Mouse (Mus musculus) CH12.LX (cell line): Measurements from ENCODE around the gene Pcp4l1. TPM values are rescaled to one million over a fixed set of nuclear protein-coding genes. Genes with fewer than 3 reads are reported as not detected.

ENCODE experiments used
- DNase-seq: peaks from one replicate; pipeline ENCODE4 v3.0.0-alpha.2; 2013; ENCODE audit errors: extremely low read depth
- H3K27ac ChIP-seq: 2 replicates; pipeline ENCODE4 v1.5.1; 2012; ENCODE audit warnings: low read depth, mild to moderate bottlenecking, control low read depth, moderate library complexity; ENCODE audit not compliant: insufficient read depth
- H3K27me3 ChIP-seq: replicated peaks from 2 replicates; pipeline ENCODE3; 2012; ENCODE audit warnings: inconsistent platforms
- H3K36me3 ChIP-seq, 2 experiments: replicated peaks in 1 of 2; 2 replicates each; pipeline versions ENCODE3 to v1.6.1; 2012; ENCODE audit warnings: inconsistent platforms in 1 of 2, low read length in 1 of 2, mild to moderate bottlenecking in 1 of 2, mixed read lengths in 1 of 2, moderate library complexity in 1 of 2; ENCODE audit not compliant: control insufficient read depth in 1 of 2, insufficient read depth in 1 of 2
- H3K4me1 ChIP-seq, 2 experiments: 2 replicates each; pipeline ENCODE4 v1.6.1; 2012; ENCODE audit warnings: inconsistent platforms in 1 of 2, moderate library complexity in 1 of 2; ENCODE audit not compliant: insufficient read depth in 2 of 2, control insufficient read depth in 1 of 2
- H3K4me2 ChIP-seq: 2 replicates; pipeline ENCODE4 v1.6.1; 2012; ENCODE audit warnings: low read depth, mild to moderate bottlenecking, control low read depth; ENCODE audit not compliant: poor library complexity, insufficient read depth, severe bottlenecking
- H3K4me3 ChIP-seq, 3 experiments: fragments of 150-350 bp in 1 of 3; sonication (generic) in 1 of 3; replicated peaks in 1 of 3; 2 replicates each; pipeline versions ENCODE3 to v1.5.1; 2011 to 2012; ENCODE audit warnings: low read depth in 2 of 3, low read length in 2 of 3, mild to moderate bottlenecking in 2 of 3, moderate library complexity in 2 of 3, control low read depth in 1 of 3, improper control_type of control experiment in 1 of 3, inconsistent platforms in 1 of 3, mixed read lengths in 1 of 3; ENCODE audit not compliant: poor library complexity in 1 of 3
- H3K79me2 ChIP-seq: replicated peaks from 2 replicates; pipeline ENCODE4 v1.6.1; 2012; ENCODE audit warnings: mild to moderate bottlenecking, moderate library complexity; ENCODE audit not compliant: control insufficient read depth, poor library complexity, insufficient read depth, severe bottlenecking; ENCODE audit errors: extremely low read depth
- H3K9ac ChIP-seq: 2 replicates; pipeline ENCODE4 v1.6.1; 2012; ENCODE audit warnings: low read depth, mild to moderate bottlenecking, control low read depth, moderate library complexity; ENCODE audit not compliant: insufficient read depth
- H3K9me3 ChIP-seq: replicated peaks from 2 replicates; pipeline ENCODE3; 2012; ENCODE audit warnings: low read length, inconsistent platforms, mixed read lengths
- CHD1 ChIP-seq: IDR thresholded peaks from 2 replicates; pipeline ENCODE4 v1.6.1; 2012; ENCODE audit warnings: low read depth, low read length, improper control_type of control experiment, inconsistent platforms
- ETS1 ChIP-seq: conservative IDR thresholded peaks from 2 replicates; pipeline ENCODE4 v1.6.1; 2012; ENCODE audit warnings: low read depth, mild to moderate bottlenecking, inconsistent platforms, low read length, improper control_type of control experiment, moderate library complexity
- IRF4 ChIP-seq: IDR thresholded peaks from 2 replicates; pipeline ENCODE4 v1.6.1; 2014; ENCODE audit warnings: low read depth, mild to moderate bottlenecking, inconsistent platforms, low read length, improper control_type of control experiment
- JUN ChIP-seq: IDR thresholded peaks from 2 replicates; pipeline ENCODE4 v1.6.1; 2011; ENCODE audit warnings: low read depth, mild to moderate bottlenecking, low read length, improper control_type of control experiment, moderate library complexity; ENCODE audit not compliant: insufficient read depth
- JUND ChIP-seq: conservative IDR thresholded peaks from 2 replicates; pipeline ENCODE4 v1.6.1; 2011; ENCODE audit warnings: low read depth, low read length, improper control_type of control experiment
- KAT2A ChIP-seq: IDR thresholded peaks from 2 replicates; pipeline ENCODE4 v1.6.1; 2012; ENCODE audit warnings: low read length, improper control_type of control experiment, inconsistent platforms; ENCODE audit not compliant: insufficient replicate concordance
- MAX ChIP-seq: IDR thresholded peaks from 2 replicates; pipeline ENCODE4 v1.6.1; 2011; ENCODE audit warnings: low read length, improper control_type of control experiment
- MAZ ChIP-seq: IDR thresholded peaks from 2 replicates; pipeline ENCODE4 v1.6.1; 2012; ENCODE audit warnings: low read depth, mild to moderate bottlenecking, inconsistent platforms, low read length, improper control_type of control experiment, moderate library complexity
- MEF2A ChIP-seq: IDR thresholded peaks from 2 replicates; pipeline ENCODE4 v1.6.1; 2014; ENCODE audit warnings: low read depth, mild to moderate bottlenecking, inconsistent platforms, low read length, improper control_type of control experiment, borderline replicate concordance
- MXI1 ChIP-seq: IDR thresholded peaks from 2 replicates; pipeline ENCODE4 v1.6.1; 2011; ENCODE audit warnings: mild to moderate bottlenecking, low read depth, low read length, improper control_type of control experiment
- MYC ChIP-seq: IDR thresholded peaks from 2 replicates; pipeline ENCODE4 v1.6.1; 2011; ENCODE audit warnings: low read depth, mild to moderate bottlenecking, improper control_type of control experiment, low read length
- NELFE ChIP-seq: IDR thresholded peaks from 2 replicates; pipeline ENCODE4 v1.6.1; 2011; ENCODE audit warnings: low read depth, low read length, improper control_type of control experiment
- NRF1 ChIP-seq: IDR thresholded peaks from 2 replicates; pipeline ENCODE4 v1.6.1; 2014; ENCODE audit warnings: low read depth, mild to moderate bottlenecking, inconsistent platforms, low read length, improper control_type of control experiment, moderate library complexity
- PAX5 ChIP-seq: IDR thresholded peaks from 2 replicates; pipeline ENCODE4 v1.6.1; 2012; ENCODE audit warnings: low read length, inconsistent platforms, mixed read lengths
- POLR2A ChIP-seq: IDR thresholded peaks from 2 replicates; pipeline ENCODE4 v1.6.1; 2011; ENCODE audit warnings: low read depth, mild to moderate bottlenecking, improper control_type of control experiment, low read length
- POLR2AphosphoS2 ChIP-seq: IDR thresholded peaks from 2 replicates; pipeline ENCODE4 v1.6.1; 2011; ENCODE audit warnings: low read depth, low read length, improper control_type of control experiment
- RAD21 ChIP-seq: IDR thresholded peaks from 2 replicates; pipeline ENCODE4 v1.6.1; 2011; ENCODE audit warnings: low read depth, mild to moderate bottlenecking, low read length, improper control_type of control experiment, moderate library complexity
- RCOR1 ChIP-seq: conservative IDR thresholded peaks from 2 replicates; pipeline ENCODE4 v1.6.1; 2012; ENCODE audit warnings: low read depth, mild to moderate bottlenecking, inconsistent platforms, low read length, improper control_type of control experiment
- SMC3 ChIP-seq: IDR thresholded peaks from 2 replicates; pipeline ENCODE4 v1.6.1; 2011; ENCODE audit warnings: low read depth, low read length, improper control_type of control experiment
- TBP ChIP-seq: conservative IDR thresholded peaks from 2 replicates; pipeline ENCODE4 v1.6.1; 2011; ENCODE audit warnings: low read depth, low read length, improper control_type of control experiment
- UBTF ChIP-seq: IDR thresholded peaks from 2 replicates; pipeline ENCODE4 v1.6.1; 2012; ENCODE audit warnings: low read depth, mild to moderate bottlenecking, inconsistent platforms, low read length, improper control_type of control experiment, moderate library complexity
- USF1 ChIP-seq: IDR thresholded peaks from 2 replicates; pipeline ENCODE4 v1.6.1; 2014; ENCODE audit warnings: low read depth, mild to moderate bottlenecking, inconsistent platforms, low read length, improper control_type of control experiment
- USF2 ChIP-seq: conservative IDR thresholded peaks from 2 replicates; pipeline ENCODE4 v1.6.1; 2011; ENCODE audit warnings: low read depth, low read length, improper control_type of control experiment
- ZC3H11A ChIP-seq: IDR thresholded peaks from 2 replicates; pipeline ENCODE4 v1.6.1; 2012; ENCODE audit warnings: low read depth, mild to moderate bottlenecking, inconsistent platforms, low read length, improper control_type of control experiment
- ZKSCAN1 ChIP-seq: IDR thresholded peaks from 2 replicates; pipeline ENCODE4 v1.6.1; 2012; ENCODE audit warnings: low read depth, inconsistent platforms, low read length, improper control_type of control experiment, borderline replicate concordance
- ZMIZ1 ChIP-seq: IDR thresholded peaks from 2 replicates; pipeline ENCODE4 v1.6.1; 2012; ENCODE audit warnings: low read depth, mild to moderate bottlenecking, inconsistent platforms, low read length, improper control_type of control experiment
- ZNF384 ChIP-seq: IDR thresholded peaks from 2 replicates; pipeline ENCODE4 v1.6.1; 2012; ENCODE audit warnings: low read depth, low read length, improper control_type of control experiment, inconsistent platforms
- dilution Hi-C: fragments of 300-500 bp; cut with MboI; formaldehyde crosslinking; loops from 2 replicates; pipeline ENCODE4 v1.14.3; 2020; ENCODE audit warnings: low sequenced_read_pairs; ENCODE audit not compliant: extremely low pct_unique_long_range_greater_than_20kb, extremely low pct_ligation_motif_present
- in situ Hi-C: fragments of 300-500 bp; cut with MboI; formaldehyde crosslinking; loops from 3 replicates; pipeline ENCODE4 v1.14.3; 2019; ENCODE audit warnings: low sequenced_read_pairs, low pct_ligation_motif_present, low pct_unique_long_range_greater_than_20kb, mixed read lengths
- polyA plus RNA-seq: library from polyadenylated mRNA; unstranded; fragments of >175 nt; gene quantifications from 2 replicates; pipeline ENCODE4 v1.2.1, GENCODE M21; 2012; ENCODE audit warnings: low read depth; ENCODE audit not compliant: insufficient read length
- total RNA-seq, 2 experiments: library from RNA; depleted of rRNA; stranded (reverse); fragments of 300-350 nt in 1 of 2; fragments of >200 nt in 1 of 2; gene quantifications; 2 replicates each; pipeline ENCODE4 v1.2.3; 2012 to 2014

Gene Pcp4l1
- total and polyA plus RNA-seq, 3 experiments, result not detected

DNA sequence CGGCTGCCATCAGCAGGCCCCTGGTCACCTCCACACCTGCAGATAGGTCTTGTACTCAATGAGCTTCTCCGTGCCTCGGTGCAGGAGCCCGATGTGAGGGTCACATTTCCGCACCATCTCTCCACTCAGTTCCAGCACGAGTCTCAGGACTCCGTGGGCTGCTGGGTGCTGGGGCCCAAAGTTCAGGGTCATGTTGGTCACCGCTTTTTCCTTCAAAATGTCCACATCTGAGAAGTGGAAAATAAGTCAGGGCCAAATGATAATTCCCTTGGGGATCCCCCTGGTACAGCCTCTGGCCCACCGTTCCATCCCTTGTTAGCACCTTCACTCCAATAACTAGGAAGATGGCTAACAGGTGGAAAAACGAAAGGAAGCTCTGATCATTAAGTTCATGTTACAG is 44.8 kb upstream of the Pcp4l1 start:
- no peak for TF ChIP-seq RCOR1
- TF ChIP-seq NELFE, result no peak
- TF ChIP-seq ZC3H11A, result no peak
- no peak for TF ChIP-seq PAX5
- TF ChIP-seq RAD21, result no peak
- no peak for TF ChIP-seq SMC3
- TF ChIP-seq POLR2A, result no peak
- no peak for TF ChIP-seq IRF4
- no peak for TF ChIP-seq MYC
- no peak for TF ChIP-seq UBTF
- no peak for TF ChIP-seq JUND
- no peak for TF ChIP-seq ZNF384
- TF ChIP-seq NRF1, result no peak
- TF ChIP-seq MAZ, result no peak
- H3K4me2 ChIP-seq, result no peak overlapping the region
- H3K9ac ChIP-seq, result no peak overlapping the region
- peaks cover 0 to 14% of the 10 kb centered on the region in 2 experiments; a peak in 2 of 4 replicates for H3K4me1 ChIP-seq
- DNase-seq, result no peak
- dilution Hi-C loops, result no loop called here
- peaks cover 10% of the 10 kb centered on the region for H3K79me2 ChIP-seq
- in situ Hi-C loops, result no loop called here
- H3K4me3 ChIP-seq, result no peak overlapping the region
- peaks cover 77 to 94% of the 10 kb centered on the region in 2 experiments for H3K36me3 ChIP-seq
- no peaks in the 10 kb centered on the region for H3K9me3 ChIP-seq
- no peak overlapping the region for H3K27ac ChIP-seq
- no peaks in the 10 kb centered on the region for H3K27me3 ChIP-seq

GRCm38 (mm10) chr1:171239992-171240744 is 44.1 kb upstream of the Pcp4l1 start:
- 0 out of 2 replicates have a peak, but pooled peaks cover 4% of the 10 kb centered on the region for H3K79me2 ChIP-seq
- H3K4me1 ChIP-seq, result peaks cover 0 to 9% of the 10 kb centered on the region in 2 experiments; a peak in 2 of 4 replicates
- DNase-seq, result no peak
- no peak for TF ChIP-seq UBTF
- no peak for TF ChIP-seq ZMIZ1
- TF ChIP-seq MXI1, result no peak
- TF ChIP-seq PAX5, result no peak
- no peak for TF ChIP-seq ZNF384
- TF ChIP-seq NRF1, result no peak
- no peak for TF ChIP-seq IRF4
- no peak for TF ChIP-seq CHD1
- no peak for TF ChIP-seq ETS1
- no peak for TF ChIP-seq MAX
- TF ChIP-seq ZKSCAN1, result no peak
- TF ChIP-seq POLR2AphosphoS2, result no peak
- no peak for TF ChIP-seq MEF2A
- no peak for TF ChIP-seq USF1
- TF ChIP-seq KAT2A, result no peak
- no peak for TF ChIP-seq TBP
- TF ChIP-seq USF2, result no peak
- no peak for TF ChIP-seq JUN
- no peak for TF ChIP-seq ZC3H11A
- H3K4me2 ChIP-seq, result no peak overlapping the region
- no peak overlapping the region for H3K4me3 ChIP-seq
- dilution Hi-C loops (no loop called here), in situ Hi-C loops (no loop called here)
- no peak overlapping the region for H3K9ac ChIP-seq
- no peaks in the 10 kb centered on the region for H3K27me3 ChIP-seq
- H3K36me3 ChIP-seq, result peaks cover 84 to 96% of the 10 kb centered on the region in 2 experiments
- H3K9me3 ChIP-seq, result no peaks in the 10 kb centered on the region
- no peak overlapping the region for H3K27ac ChIP-seq
